Mouse (Mus musculus) testis, adult 2 months (tissue): ENCODE data around the gene Osbpl9.

Experiments used
- CTCF ChIP-seq: fragments of 200-500 bp; IDR thresholded peaks from 2 replicates; pipeline ENCODE4 v1.5.1; 2012; ENCODE audit warnings: low read depth, mild to moderate bottlenecking, inconsistent platforms, low read length, moderate library complexity; ENCODE audit not compliant: control insufficient read depth, insufficient read depth, insufficient replicate concordance
- POLR2A ChIP-seq: fragments of 200-500 bp; IDR thresholded peaks from 2 replicates; pipeline ENCODE4 v1.6.1; 2012; ENCODE audit warnings: low read depth, mild to moderate bottlenecking, inconsistent platforms, low read length, moderate library complexity; ENCODE audit not compliant: control insufficient read depth

GRCm38 (mm10) chr4:109195900-109196629, 6.0 kb downstream of the Osbpl9 start:
- TF ChIP-seq CTCF (no peak), POLR2A (no peak)
